Mouse (Mus musculus): ENCODE data around the gene Etv3.

Etv3 gene

GRCm38 (mm10) chr3:87560156-87560555, 34.9 kb downstream of the Etv3 start:
- no peak for DNase-seq

- no peak for DNase-seq
These were observed 36.2 kb downstream of the Etv3 start for GRCm38 (mm10) chr3:87561434-87561833.

- peak; percentile 89 for DNase-seq
These were observed 37.2 kb downstream of the Etv3 start for GRCm38 (mm10) chr3:87562370-87562769.

GRCm38 (mm10) chr3:87563466-87563865, 38.3 kb downstream of the Etv3 start:
- no peak for DNase-seq

- no peak for DNase-seq
These were observed 40.4 kb downstream of the Etv3 start for GRCm38 (mm10) chr3:87565623-87566022.

GRCm38 (mm10) chr3:87566066-87566465, 40.9 kb downstream of the Etv3 start:
- DNase-seq, result peak; percentile 95

DNA sequence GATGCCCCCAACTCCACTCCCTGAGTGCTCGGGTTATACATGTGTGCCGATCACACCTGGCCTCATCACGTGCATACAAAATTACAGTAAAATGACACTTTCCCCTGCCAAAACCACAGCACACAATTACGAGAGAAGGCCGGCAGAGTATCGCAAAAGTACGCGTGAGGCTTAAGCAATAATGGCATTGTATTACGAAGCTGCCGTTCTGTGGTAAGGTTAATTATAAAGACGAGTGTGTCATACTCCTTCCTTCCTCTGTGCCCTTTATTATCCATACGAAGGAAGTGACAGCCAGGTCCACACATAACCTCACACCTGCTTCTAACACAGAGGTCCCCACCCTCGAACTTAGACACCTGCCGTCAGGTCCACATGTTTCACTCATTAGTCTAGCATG, 42.3 kb downstream of the Etv3 start:
- no peak for DNase-seq

DNA sequence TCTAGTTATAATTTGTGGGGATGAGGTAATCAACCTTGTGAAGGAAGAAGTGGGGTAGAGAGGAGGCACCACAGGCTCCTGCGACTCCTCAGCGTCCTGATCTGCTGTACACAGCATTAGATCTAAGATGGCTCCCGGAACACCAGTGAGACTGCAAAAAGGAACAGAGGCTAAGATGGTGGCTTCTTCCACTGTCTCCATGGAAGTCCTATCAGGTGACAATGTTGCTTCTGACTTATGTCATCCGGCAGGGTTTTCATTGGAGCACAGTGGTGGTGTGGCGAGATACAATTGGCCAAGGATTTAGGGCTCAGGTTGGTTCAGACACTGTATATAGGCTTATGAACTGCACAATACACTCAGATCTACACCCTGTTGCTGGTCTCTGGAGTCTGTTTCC, 43.5 kb downstream of the Etv3 start:
- no peak for DNase-seq

DNA sequence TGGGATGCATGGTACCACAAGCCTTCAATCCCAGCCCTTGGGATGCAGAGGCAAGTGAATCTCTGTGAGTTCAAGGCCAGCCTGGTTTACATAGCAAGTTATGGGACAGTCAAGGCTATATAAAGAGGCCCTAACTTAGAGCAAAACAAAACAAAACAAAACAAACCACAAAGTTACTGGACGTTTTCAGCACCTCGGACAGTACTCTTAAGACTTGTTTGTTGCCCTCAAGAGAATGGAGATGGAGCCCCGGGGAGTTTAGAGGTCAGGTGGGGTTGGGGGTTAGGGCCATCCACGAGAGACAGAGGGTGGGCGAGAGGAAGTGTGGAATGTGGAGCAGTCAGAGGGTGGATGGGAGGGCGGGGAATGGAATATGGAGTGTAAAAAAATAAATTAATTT, 50.6 kb downstream of the Etv3 start:
- no peak for DNase-seq

GRCm38 (mm10) chr3:87582259-87582658, 57.1 kb downstream of the Etv3 start:
- no peak for DNase-seq

All from layer of hippocampus, adult 9-11 months (tissue).